Mouse (Mus musculus) left cerebral cortex, adult 6 months (tissue): Measurements from ENCODE around the gene Fam161a. TPM values are rescaled to one million over a fixed set of nuclear protein-coding genes. Genes with fewer than 3 reads are reported as not detected.

Source experiments
- long read RNA-seq, 2 experiments: library from polyadenylated mRNA; unstranded; transcript quantifications; one replicate each; pipeline ENCODE4 v2.0.0; 2019 to 2020
- polyA plus RNA-seq: library from polyadenylated mRNA; unstranded; fragments of <200 nt; fragmentation: Nextera tagmentation; gene quantifications from 2 replicates; pipeline ENCODE4 v1.2.3, GENCODE M21; 2021

Gene Fam161a
- 2.4 and 2.9 TPM in 2 replicates for polyA plus RNA-seq
- long read RNA-seq, experiment 1, partial matches to known transcripts: 4 of 18 reads
- long read RNA-seq, experiment 1, other reads (novel, unspliced or antisense): 11 of 18 reads
- long read RNA-seq, experiment 2, partial matches to known transcripts: 1 of 8 reads
- long read RNA-seq, experiment 2, other reads (novel, unspliced or antisense): 6 of 8 reads

GRCm38 (mm10) chr11:23007481-23008180 lies at the start of gene Fam161a:
Gene Fam161a, plus strand, starts transcription at chr11:23007531.

GRCm38 (mm10) chr11:22971835-22972709 lies 35.3 kb upstream of the Fam161a start, which contains the start of gene Zrsr1:
Gene Zrsr1, plus strand, starts transcription at chr11:22972005.

GRCm38 (mm10) chr11:22981984-22982757 lies 25.2 kb upstream of the Fam161a start, which contains the start of the genes Gm28048 and Commd1:
Gene Gm28048, minus strand, starts transcription at chr11:22982090.
Gene Commd1, minus strand, starts transcription at chr11:22982382.

GRCm38 (mm10) chr11:22990393-22991126 lies 16.8 kb upstream of the Fam161a start, which contains the start of gene Cct4:
Gene Cct4, plus strand, starts transcription at chr11:22990519.

Other genes with a start within 250 kb of the Fam161a start
- gene B3gnt2, start 146.6 kb upstream of the Fam161a start, polyA plus RNA-seq: 11.7 and 16.8 TPM in 2 replicates
- gene Zrsr1, start 35.5 kb upstream of the Fam161a start, polyA plus RNA-seq: 5.5 and 10.3 TPM in 2 replicates
- 9.7 and 11.0 TPM in 2 replicates for gene Gm28048, start 25.4 kb upstream of the Fam161a start, polyA plus RNA-seq
- 109 and 174 TPM in 2 replicates for gene Commd1, start 25.1 kb upstream of the Fam161a start, polyA plus RNA-seq
- gene Cct4, start 17.0 kb upstream of the Fam161a start, polyA plus RNA-seq: 168 and 194 TPM in 2 replicates
- 7.5 and 9.8 TPM in 2 replicates for gene Xpo1, start 248.5 kb downstream of the Fam161a start, polyA plus RNA-seq